19 mouse cellular contexts compared by ENCODE assay signal in genomic region chr10:93891031-93891430, GRCm38 (mm10). TPM values are rescaled to one million over a fixed set of nuclear protein-coding genes. Genes with fewer than 3 reads are reported as not detected.
DNase-seq lines count a peak whose midpoint lies in the region; ATAC-seq and TF ChIP-seq lines count a peak whose summit lies in the region.
"Had no signal": no experiment of that assay in that cellular context is flagged by ENCODE, and none has a peak within 500 bp of the region (broad histone marks: within the 10 kb centered on the region; RNA-seq: fewer than 3 reads in every experiment).

No protein-coding gene starts in this region.

- no peak for TF ChIP-seq CTCF in bone marrow, adult 2 months (IDR thresholded peaks at IDR 0.05; ENCODE audit: control insufficient read depth, insufficient read depth, low read length)
- TF ChIP-seq CTCF in liver, postnatal 0 days (IDR thresholded peaks at IDR 0.05; ENCODE audit: low read depth): no peak

- peaks cover 12% of the 10 kb centered on the region for H3K4me1 ChIP-seq in heart, embryonic 13.5 days
- no peaks in the 10 kb centered on the region; the same call in 1 of the 2 replicates for H3K4me1 ChIP-seq in bone marrow, adult 2 months (ENCODE audit: control insufficient read depth, insufficient read depth, low read length)
- peaks cover 23% of the 10 kb centered on the region for H3K4me1 ChIP-seq in liver, postnatal 0 days (ENCODE audit: insufficient read depth)

- H3K27ac ChIP-seq in heart, embryonic 13.5 days (replicated peaks): no peak overlapping the region; the same call in 1 of the 2 replicates
- peak overlapping the region; percentile 9; the same call in 1 of the 2 replicates for H3K27ac ChIP-seq in bone marrow, adult 2 months (ENCODE audit: control insufficient read depth, insufficient read depth, low read depth, low read length, poor library complexity)
- peak overlapping the region; percentile 91 for H3K27ac ChIP-seq in liver, postnatal 0 days (ENCODE audit: low read depth)

- no peaks in the 10 kb centered on the region for H3K27me3 ChIP-seq in heart, embryonic 13.5 days (replicated peaks)
- H3K27me3 ChIP-seq in liver, postnatal 0 days (ENCODE audit: insufficient read depth, low read length): no peaks in the 10 kb centered on the region
- H3K27me3 ChIP-seq: Patski had no signal

- peaks cover 11% of the 10 kb centered on the region for H3K36me3 ChIP-seq in heart, embryonic 13.5 days
- H3K36me3 ChIP-seq in liver, postnatal 0 days (replicated peaks; ENCODE audit: insufficient read depth, low read length): peaks cover 11% of the 10 kb centered on the region

- no peak overlapping the region for H3K9ac ChIP-seq in heart, embryonic 13.5 days
- peak overlapping the region; percentile 94 for H3K9ac ChIP-seq in liver, postnatal 0 days (replicated peaks)

- TF ChIP-seq EP300 in liver, postnatal 0 days (IDR thresholded peaks at IDR 0.05; ENCODE audit: low read depth): peak; percentile 99

- no peak for TF ChIP-seq POLR2A in bone marrow, adult 2 months (IDR thresholded peaks at IDR 0.05; ENCODE audit: borderline replicate concordance, control insufficient read depth, low read depth, low read length)

- no peaks in the 10 kb centered on the region for H3K9me3 ChIP-seq in heart, embryonic 13.5 days
- H3K9me3 ChIP-seq in liver, postnatal 0 days (ENCODE audit: low read length): no peaks in the 10 kb centered on the region
- H3K9me3 ChIP-seq: midbrain, embryonic 10.5 days had no signal

- DNase-seq in heart, postnatal 4 days: no peak
- DNase-seq in liver, postnatal 0 days: peak; percentile 43
- DNase-seq in thymus, postnatal 36 days: no peak
- DNase-seq in thymus, postnatal 14 days: no peak
- DNase-seq: adrenal gland, postnatal 36 days; B cell, adult 2 months; cerebellum, postnatal 14 days; forebrain, postnatal 0 days; heart, adult 18-20 months; kidney, adult 2 months; kidney, postnatal 14 days; lung, postnatal 14 days had no signal

- peak overlapping the region; percentile 93; the same call in 1 of the 2 replicates for H3K4me3 ChIP-seq in heart, embryonic 13.5 days
- peak overlapping the region; percentile 48 for H3K4me3 ChIP-seq in bone marrow, adult 2 months (replicated peaks; ENCODE audit: control insufficient read depth, low read depth, low read length)
- peak overlapping the region; percentile 89 for H3K4me3 ChIP-seq in liver, postnatal 0 days (ENCODE audit: low read depth, low read length)

- no peak for ATAC-seq in heart, embryonic 13.5 days (ENCODE audit: extremely low read depth, insufficient number of reproducible peaks, low FRiP score, low TSS enrichment)
- ATAC-seq in erythroid progenitor cell, adult 5-6 weeks (replicated peaks; ENCODE audit: low FRiP score, poor library complexity, severe bottlenecking): peak; percentile 79
- ATAC-seq in liver, postnatal 0 days: peak; percentile 82
- no peak for ATAC-seq in cerebellum, adult (ENCODE audit: insufficient number of reproducible peaks, low FRiP score, low TSS enrichment)
- ATAC-seq: forebrain, postnatal 0 days; Patski had no signal

- WGBS in heart, embryonic 13.5 days: 77% methylated on average over 1 of the region's 1 CpGs
- WGBS in bone marrow, adult 2 months: 62% methylated on average over 1 of the region's 1 CpGs
- 60% methylated on average over 1 of the region's 1 CpGs for WGBS in liver, postnatal 0 days (ENCODE audit: insufficient replicate concordance)

- peak overlapping the region; percentile 86 for H3K4me2 ChIP-seq in heart, embryonic 13.5 days
- peak overlapping the region; percentile 92 for H3K4me2 ChIP-seq in liver, postnatal 0 days (ENCODE audit: low read depth, low read length)

RNA-seq across cellular contexts. Expression of gene Metap2, which starts 5.9 kb away (rescaled TPM):
- 141 and 148 TPM in 2 replicates for polyA plus RNA-seq in heart, embryonic 13.5 days (2015; fragmentation: Nextera tagmentation; extraction: Ambion mirVana)
- 100 to 1,000 TPM; 179 to 184 TPM for total RNA-seq in heart, postnatal 4 days (2021)
- polyA plus RNA-seq in bone marrow, adult 2 months (2011; ENCODE audit: insufficient read depth, insufficient read length, low replicate concordance, missing spikeins): 963 and 1,559 TPM in 2 replicates
- total RNA-seq in erythroid progenitor cell, adult 5-6 weeks (2015; ENCODE audit: low replicate concordance): 1,957 and 2,402 TPM in 2 replicates
- total RNA-seq in erythroid progenitor cell, adult 5-6 weeks (2017; ENCODE audit: low replicate concordance): 2,822 and 3,110 TPM in 2 replicates
- polyA plus RNA-seq in liver, postnatal 0 days (2015; fragmentation: Nextera tagmentation; extraction: Ambion mirVana): 140 and 150 TPM in 2 replicates

RNA-seq across cellular contexts. Expression of gene Usp44, which starts 59.7 kb away (rescaled TPM):
- polyA plus RNA-seq in heart, embryonic 13.5 days (2015; fragmentation: Nextera tagmentation; extraction: Ambion mirVana): 0.29 and 0.31 TPM in 2 replicates
- under 1 TPM in 1 of 2 experiments, not detected in 1; 0.11 TPM for total RNA-seq in heart, postnatal 4 days (2021)
- 0.55 TPM in 1 of 2 replicates, not detected in the other for polyA plus RNA-seq in bone marrow, adult 2 months (2011; ENCODE audit: insufficient read depth, insufficient read length, low replicate concordance, missing spikeins)
- not detected in 2 replicates for total RNA-seq in erythroid progenitor cell, adult 5-6 weeks (2015; ENCODE audit: low replicate concordance)
- total RNA-seq in erythroid progenitor cell, adult 5-6 weeks (2017; ENCODE audit: low replicate concordance): not detected in 2 replicates
- polyA plus RNA-seq in liver, postnatal 0 days (2015; fragmentation: Nextera tagmentation; extraction: Ambion mirVana): 0.22 and 0.23 TPM in 2 replicates
- total RNA-seq: adrenal gland, postnatal 36 days; heart, adult 18-20 months; layer of hippocampus, postnatal 10 days had no signal

Comparison
In these comparisons a context has a peak if more than half of its experiments do, and no peak if none do; other contexts are left out.
1. ATAC-seq: peak in erythroid progenitor cell, adult 5-6 weeks (single experiment) and liver, postnatal 0 days (single experiment); none in heart, embryonic 13.5 days (single experiment) and cerebellum, adult (single experiment).
2. Peak in every context shown above with its lines, with median percentiles within 50 percentile points of each other: H3K4me3 ChIP-seq.